Mouse (Mus musculus) kidney, adult 11 months (tissue): ENCODE data around the gene Arr3.

Experiments used
- DNase-seq: peaks from one replicate; pipeline ENCODE4 v3.0.0; 2022

Arr3 gene

DNA sequence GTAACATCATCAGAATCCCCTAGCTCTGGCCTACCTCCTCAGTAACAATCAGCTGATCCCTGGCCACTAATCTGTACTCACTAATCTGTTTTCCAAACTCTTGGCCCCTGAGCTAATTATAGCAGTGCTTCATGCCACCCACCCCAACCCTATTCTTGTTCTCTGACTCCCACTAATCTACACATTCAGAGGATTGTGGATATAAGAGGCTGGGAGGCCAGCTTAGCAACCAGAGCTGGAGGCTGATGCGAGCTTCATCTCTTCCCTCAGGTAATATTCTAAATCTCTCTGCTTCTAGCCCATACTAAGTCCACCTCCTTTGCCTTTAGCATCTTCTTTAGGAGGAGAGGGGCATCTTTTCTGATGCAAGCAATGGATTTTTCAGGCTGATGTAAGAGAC is at the start of gene Arr3:
TSS of gene Arr3 (plus strand) at position 184 of the 400 bp plus-strand sequence.
- no peak for DNase-seq

DNA sequence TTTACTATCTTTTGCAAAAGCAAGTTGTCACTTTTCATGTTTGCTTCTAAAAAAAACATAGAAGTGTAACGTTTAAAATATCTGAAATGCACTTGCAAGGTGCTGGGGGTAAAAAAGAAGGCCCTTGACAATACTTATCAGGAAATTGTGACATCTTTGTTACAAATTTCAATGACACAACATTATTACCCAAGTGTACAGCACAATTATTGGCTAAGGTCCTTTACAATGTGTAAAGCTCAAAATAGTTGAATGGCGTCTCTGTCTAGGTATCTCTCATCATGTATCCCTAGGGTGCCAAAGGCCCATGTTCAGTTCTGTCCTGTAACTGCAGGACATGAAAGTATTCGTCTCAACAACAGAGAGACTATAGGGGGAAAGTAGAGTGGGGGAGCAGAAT is 49.3 kb upstream of the Arr3 start:
- no peak for DNase-seq

DNA sequence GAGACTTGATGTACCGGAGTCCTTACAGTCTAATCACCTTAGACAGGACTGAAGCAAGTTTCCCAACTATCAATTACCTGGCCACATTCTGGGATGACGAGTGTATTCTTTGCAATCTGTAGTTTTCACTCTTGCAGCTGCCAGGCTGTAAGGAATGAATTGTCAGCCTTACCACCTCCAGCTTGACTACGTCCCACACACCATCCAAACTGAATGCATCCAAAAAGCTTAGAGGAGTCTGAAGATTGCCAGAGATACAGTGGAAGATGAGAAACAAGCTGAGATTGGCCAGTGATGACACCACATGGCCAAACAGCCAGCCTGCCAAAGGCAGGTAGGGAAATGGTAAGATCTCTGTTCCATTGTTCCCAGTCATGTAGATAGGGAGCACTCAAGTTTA is 39.6 kb upstream of the Arr3 start:
- no peak for DNase-seq

DNA sequence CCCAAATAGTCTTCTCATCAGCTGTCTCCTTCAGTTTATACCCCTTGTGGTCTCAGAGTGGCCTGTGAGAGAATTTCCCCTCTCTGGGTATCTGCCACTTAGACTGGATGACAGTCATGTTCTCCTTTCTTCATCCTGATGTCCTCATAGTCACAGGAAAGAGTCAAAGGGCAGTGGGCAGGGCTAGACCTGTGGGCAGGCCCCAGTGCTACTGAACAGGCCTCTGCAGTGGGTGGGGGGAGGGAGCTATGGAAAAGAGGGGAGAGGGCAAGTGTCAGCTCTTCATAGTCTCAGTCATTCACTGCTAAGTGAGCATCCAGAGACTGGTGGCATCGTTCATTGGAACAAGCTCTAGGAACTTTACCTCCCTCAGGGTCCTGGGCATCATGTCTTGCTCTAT is 33.3 kb upstream of the Arr3 start, which contains the start of gene Awat1:
TSS of gene Awat1 (plus strand) at position 301 of the 400 bp plus-strand sequence.
- no peak for DNase-seq

DNA sequence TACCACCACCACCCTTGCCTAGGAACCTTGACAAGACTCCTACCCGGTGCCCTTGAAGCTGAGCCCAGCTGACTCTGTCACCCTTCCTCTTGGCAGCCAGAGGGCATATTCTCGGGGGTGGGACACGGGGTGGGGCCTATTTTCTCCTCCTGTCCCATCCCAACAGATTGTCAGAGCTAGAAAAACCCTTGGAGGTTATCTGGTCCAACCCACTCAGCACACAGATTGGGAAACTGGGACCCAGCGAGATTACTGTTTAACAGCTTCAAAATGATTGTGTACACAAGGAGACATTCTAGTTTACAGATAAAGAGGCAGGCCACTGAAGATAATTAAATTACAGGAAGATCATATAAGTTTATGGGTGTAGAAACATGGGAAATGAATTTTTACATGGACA is 10.5 kb upstream of the Arr3 start, which contains the start of gene P2ry4:
TSS of gene P2ry4 (minus strand) at position 79 of the 400 bp plus-strand sequence.
- no peak for DNase-seq

DNA sequence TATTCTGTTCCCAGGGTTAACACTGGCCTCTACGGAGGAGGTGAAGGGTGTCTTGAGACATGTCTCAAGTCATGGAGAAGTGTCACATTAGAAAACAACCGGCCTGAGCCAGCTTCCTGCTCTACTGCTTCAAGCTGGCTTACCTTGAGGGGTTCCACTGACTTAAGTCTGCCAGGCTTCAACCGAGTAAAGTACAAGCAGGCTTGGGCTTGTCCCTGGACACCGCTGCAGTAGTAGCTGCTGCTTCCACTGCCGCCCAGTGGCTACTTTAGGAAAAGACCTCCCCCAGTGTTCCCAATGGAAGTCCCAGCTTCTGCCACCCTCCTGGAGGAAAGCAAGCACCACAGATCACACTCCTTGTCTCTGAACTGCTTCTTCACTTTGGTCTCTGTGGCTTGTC is 7.9 kb upstream of the Arr3 start:
- DNase-seq: peak; percentile 21

DNA sequence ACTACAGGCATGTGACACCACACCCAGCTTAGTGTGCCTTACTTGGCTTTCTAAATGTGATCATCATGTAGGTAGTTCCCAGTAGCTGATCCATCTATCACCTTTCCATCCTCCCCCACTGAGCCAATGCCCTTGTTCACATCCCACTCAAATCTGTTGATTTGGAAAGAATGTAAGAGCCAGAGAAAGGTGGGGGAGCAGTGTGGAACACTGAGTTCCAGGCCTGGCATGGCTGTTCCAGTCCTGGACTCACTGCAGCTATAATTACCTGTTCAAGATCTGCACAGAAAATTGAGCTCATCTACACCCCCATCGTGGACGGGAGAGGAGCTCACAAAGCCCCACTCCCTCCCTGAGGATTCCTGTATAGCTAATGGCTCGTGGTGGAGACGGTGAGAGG is 5.5 kb upstream of the Arr3 start:
- DNase-seq: no peak

DNA sequence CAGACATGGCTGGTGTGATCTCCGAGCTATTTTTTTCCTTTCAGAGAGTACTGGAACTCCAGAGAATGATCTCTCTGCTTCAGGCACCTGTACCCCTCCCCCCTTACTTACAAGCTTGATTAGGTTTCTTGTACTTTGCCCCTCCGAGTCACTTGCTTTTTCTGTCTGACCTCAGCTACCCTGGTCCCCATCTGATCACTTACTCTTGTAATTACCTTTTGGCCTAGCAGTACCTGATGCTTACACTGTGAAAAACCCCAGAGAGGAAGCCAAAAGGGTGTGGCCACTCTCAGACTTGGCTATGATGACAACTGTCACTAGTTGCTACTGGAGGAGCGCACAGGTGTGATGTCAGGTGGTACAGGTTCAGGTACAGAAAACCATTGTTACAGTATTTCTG is 13.2 kb downstream of the Arr3 start:
- peak; percentile 6 for DNase-seq

DNA sequence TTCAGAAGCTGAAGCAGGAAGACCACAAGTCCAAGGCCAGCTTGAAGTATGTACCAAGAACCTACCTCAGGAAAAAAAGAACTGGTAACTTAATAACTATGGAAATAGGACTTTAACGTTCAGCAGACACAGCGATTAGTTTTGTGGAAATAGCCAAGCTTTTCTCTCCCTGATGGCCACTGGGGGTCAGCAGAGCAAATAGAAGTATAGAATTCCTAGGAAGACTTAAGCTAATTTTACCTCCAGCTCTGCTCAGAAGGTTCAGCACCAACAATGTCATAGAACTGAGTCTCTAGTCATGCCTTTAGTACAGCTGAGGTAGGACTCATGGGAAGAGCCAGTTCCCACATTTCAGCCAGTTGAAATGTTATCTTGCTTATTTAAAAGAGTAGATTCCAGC is 16.1 kb downstream of the Arr3 start:
- no peak for DNase-seq

DNA sequence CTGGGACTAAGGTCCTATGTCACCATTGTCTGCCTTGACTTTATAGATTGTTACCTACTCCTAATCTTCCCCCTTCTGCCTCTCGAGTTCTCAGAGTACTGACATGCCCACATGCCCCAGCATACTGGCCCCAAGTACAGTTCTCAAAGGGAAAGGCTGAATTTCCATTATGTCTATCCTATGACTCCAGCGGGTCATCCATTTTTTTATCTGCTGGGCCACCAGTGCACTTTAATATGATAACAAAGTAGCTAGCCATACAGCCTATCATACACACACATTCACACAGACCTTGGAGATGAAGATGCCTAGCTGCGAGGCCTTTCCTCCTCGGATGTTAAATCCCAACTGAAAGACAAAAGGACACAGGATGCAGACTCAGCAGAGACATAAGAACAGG is 18.9 kb downstream of the Arr3 start:
- DNase-seq: no peak

DNA sequence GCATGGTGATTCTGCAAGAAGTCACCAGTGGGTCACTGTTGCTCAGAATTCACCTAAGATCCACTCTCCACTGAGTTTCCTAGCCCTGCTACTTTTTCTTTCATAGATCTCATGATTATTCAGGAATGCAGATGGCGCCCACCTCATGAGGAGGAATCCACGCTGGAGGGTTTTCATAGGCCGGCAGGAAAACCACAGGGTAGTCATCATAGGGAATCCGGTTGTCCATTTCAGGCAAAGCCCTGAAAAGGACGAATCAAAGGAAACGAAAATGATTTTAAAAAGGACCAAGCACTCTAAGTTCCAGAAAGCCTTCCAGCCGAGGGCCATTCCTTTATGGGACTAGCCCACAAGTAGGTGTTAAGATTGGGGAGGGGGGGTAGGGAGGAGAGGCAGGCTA is 19.8 kb downstream of the Arr3 start:
- DNase-seq: no peak

DNA sequence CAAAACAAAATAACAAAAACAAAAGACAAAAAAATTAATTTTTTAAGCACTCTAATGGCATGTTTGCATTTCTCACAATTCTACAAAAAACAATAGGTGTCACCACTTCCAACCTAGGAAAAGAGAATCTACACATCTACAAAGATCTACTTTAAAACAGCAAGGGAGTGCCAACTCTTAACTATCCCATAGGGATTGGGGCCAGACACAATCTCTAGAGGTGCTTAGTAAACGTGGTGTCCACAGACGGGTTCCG is 20.2 kb downstream of the Arr3 start, which contains the start of gene Kif4:
TSS of gene Kif4 (plus strand) at position 192 of the 256 bp plus-strand sequence.
- no peak for DNase-seq

DNA sequence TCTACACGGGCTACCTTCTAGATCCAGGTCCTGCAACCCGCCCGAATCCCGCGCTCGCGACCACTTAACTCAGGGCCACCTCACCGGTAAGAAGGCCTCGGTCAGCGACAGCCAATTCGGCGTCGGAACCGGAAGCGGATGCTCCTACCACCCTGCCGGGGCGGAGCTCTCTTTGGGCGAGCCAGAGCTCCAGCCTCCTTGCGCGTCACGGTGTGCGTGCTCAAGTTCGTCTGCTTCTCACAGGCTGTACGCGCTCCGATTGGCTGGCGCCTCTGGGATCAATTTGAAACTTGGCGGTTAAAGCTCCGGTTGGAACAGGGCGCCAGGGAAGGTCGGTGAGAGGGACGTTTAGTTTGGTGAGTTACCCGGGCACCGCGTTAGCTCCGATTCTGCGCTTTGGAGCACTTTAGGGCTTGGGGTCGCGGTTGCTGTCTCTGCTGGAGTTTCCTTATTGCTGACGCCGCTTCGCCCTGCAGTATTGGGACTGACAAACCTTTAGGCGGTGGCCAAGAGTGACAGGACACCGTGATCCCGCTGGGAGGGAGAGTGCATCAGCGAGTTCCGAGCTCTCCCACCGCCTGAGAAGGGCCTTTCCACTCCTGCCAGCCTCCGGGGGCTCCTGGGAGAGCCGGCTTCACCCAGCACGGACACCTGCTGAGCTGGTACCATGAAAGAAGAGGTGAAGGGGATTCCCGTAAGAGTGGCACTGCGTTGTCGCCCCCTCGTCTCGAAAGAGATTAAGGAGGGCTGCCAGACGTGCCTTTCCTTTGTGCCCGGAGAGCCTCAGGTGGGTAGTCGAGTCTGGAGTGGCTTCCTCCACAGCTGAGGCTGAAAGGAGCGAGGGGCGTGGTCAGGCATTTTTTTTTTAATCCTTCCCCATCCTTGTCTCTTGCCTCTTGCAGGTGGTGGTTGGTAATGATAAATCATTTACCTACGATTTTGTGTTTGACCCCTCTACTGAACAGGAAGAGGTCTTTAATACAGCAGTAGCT is 20.8 kb downstream of the Arr3 start, which contains the start of gene Pdzd11:
TSS of gene Pdzd11 (minus strand) at position 767 of the 992 bp plus-strand sequence.
- peak; percentile 92 for DNase-seq

DNA sequence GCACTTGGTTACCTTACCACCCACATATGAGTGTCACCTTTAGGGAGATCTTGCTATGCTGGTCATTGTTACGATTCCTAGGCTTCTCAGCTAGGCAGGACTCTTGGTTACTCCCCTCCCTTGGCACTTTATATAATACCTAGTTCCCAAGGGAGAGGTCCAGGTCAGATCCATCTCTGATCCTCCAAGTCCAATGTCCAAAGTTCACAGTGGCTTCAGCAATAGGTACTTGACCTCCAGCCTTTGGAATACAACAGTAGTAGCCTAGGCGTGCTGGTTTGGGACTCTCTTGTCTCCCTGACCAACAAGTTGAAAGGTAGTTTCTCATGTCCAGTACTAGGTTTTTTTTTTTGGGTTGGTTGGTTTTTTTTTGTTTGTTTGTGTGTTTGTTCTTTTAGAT is 23.8 kb downstream of the Arr3 start:
- DNase-seq: peak; percentile 21

DNA sequence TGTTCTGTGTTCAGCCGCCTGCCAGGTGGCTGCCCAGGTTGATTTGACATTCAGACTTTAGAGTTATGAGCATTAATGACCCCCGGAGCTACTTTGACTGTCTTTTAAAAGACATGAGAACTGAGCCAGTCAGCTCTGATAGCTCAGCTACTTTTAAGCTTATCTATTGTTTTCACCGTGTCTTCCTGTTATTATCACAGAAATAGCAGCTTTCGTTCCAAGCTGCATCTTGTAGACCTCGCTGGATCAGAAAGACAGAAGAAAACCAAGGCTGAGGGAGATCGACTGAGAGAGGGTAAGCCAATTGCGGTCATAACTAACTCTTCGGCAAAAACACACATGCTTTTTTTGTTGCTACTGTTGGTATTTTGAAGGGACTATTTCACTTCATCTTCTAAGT is 33.2 kb downstream of the Arr3 start:
- no peak for DNase-seq

DNA sequence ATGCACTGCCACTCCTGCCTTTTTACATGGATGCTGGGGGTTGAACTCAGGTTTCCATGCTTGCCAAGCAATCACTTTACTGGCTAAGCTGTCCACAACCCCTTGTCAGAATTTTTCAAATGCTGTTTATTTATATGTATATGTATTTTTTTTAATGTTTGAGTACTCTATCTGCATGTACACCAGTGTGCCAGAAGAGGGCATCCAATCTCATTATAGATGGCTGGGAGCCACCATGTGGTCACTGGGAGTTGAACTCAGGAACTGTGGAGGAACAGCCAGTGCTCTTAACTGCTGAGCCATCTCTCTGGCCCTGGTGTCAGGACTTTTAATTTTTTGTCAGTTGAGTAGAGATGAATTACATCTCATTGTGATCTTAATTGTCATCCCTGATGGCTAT is 47.6 kb downstream of the Arr3 start:
- DNase-seq: no peak

DNA sequence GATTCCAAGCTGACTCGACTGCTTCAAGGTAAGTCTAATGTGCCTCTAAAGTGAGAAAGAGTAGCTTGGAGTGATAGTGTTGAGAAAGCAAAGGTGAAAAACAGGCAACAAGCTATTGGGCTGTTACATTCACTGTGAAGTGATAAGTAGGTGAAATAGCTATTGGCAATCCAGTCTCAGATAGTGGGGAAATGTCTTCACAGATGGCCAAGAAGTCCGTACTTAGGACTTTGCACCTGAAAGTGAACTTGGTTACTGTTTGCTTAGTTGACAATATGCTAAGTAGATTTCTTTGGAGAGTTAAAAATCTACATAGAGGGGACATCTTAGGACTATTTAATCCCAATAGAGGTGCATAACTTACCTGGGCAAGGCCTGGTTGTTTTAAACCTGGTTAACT is 59.5 kb downstream of the Arr3 start:
- DNase-seq: peak; percentile 6
